Mouse (Mus musculus): Measurements from ENCODE around the gene Marco. TPM values are rescaled to one million over a fixed set of nuclear protein-coding genes. Genes with fewer than 3 reads are reported as not detected.

The Marco gene
- not detected in 2 replicates for polyA plus RNA-seq (2012; rRNA removed)

DNA sequence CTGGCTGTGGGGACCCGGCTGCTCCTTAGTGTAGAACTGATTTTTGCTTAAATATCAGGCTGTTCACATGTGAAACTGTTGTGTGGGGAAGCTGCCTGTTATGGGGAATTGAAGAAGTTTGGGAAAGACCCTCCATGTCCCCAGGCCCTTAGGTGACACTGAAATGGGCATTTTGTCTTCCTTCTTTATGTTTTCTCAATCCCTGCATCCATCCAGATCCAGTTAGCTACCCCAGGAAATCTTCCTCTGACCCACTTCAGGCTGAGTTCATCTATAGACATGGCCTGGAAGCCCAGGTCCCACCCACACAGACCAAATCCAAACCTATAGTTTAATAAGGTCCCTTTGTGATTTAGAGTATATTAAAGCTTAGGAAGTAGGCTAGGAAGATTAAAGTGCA lies at the start of gene Marco:
Gene Marco, minus strand, starts transcription at position 101 of the 400 bp plus-strand sequence.
- Histone ChIP-seq H3K4me1 (ENCODE audit: control insufficient read depth, insufficient read depth, low read length) (no peaks in the 10 kb centered on the region), H3K27ac (ENCODE audit: insufficient read depth, low read length) (no peak within 1 kb of the TSS), H3K4me3 (ENCODE audit: insufficient read depth, low read length) (no peak within 1 kb of the TSS)
- TF ChIP-seq POLR2A (IDR thresholded peaks at IDR 0.05; ENCODE audit: extremely low read depth, insufficient read depth, low read length) = no peak
- no peak for TF ChIP-seq CTCF (IDR thresholded peaks at IDR 0.05; ENCODE audit: extremely low read depth, insufficient read depth, low read length)

DNA sequence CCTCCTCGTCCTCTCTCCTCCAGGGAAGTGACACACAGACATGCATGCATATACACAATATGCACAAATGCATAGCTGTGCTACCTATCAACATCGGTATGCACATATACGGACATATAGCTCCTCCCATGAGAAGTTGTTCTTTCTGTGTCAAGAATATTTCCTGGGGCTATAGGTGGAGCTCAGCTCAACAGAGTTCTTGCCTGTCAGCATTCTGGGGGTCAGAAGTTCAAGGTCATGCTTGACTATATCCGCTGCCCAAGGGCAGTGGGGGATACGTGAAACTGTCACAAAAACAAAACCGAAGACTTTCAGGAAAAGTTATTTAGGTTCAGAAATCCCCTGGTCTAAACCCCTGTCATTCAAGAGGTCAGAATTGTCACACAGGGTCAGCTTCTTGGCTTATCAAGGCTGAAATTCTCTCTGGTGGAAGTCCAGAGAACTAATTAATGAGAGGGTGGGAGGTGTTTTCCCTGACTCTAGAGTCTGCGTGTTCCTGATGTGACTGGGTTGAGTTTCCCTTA lies 34.7 kb upstream of the Marco start:
- Histone ChIP-seq H3K4me1 (ENCODE audit: control insufficient read depth, insufficient read depth, low read length) (no peaks in the 10 kb centered on the region), H3K27ac (ENCODE audit: insufficient read depth, low read length) (no peak overlapping the region), H3K4me3 (ENCODE audit: insufficient read depth, low read length) (no peak overlapping the region)
- TF ChIP-seq POLR2A (IDR thresholded peaks at IDR 0.05; ENCODE audit: extremely low read depth, insufficient read depth, low read length) (no peak), CTCF (IDR thresholded peaks at IDR 0.05; ENCODE audit: extremely low read depth, insufficient read depth, low read length) (no peak)

DNA sequence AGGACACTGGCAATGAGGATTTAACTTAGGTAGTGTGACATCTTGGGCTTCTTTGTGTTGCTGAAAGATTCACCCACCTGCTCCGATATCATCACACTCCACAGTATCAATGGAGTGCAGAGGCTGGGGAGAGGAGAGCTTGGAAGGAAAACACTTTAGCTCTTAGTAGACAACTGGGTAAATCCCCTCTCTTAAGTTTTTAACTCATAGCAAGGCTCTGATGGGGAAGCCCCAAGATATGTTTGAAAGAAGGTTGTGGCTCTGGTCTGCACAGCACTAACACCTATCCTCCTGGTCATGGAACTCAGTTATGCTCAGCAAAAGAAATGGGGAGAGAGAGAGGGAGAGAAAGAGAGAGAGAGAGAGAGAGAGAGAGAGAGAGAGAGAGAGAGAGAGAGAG lies 32.2 kb upstream of the Marco start:
- no peaks in the 10 kb centered on the region for H3K4me1 ChIP-seq (ENCODE audit: control insufficient read depth, insufficient read depth, low read length)
- no peak for TF ChIP-seq CTCF (IDR thresholded peaks at IDR 0.05; ENCODE audit: extremely low read depth, insufficient read depth, low read length)
- TF ChIP-seq POLR2A (IDR thresholded peaks at IDR 0.05; ENCODE audit: extremely low read depth, insufficient read depth, low read length) = no peak
- no peak overlapping the region for H3K27ac ChIP-seq (ENCODE audit: insufficient read depth, low read length)
- H3K4me3 ChIP-seq (ENCODE audit: insufficient read depth, low read length) = no peak overlapping the region

DNA sequence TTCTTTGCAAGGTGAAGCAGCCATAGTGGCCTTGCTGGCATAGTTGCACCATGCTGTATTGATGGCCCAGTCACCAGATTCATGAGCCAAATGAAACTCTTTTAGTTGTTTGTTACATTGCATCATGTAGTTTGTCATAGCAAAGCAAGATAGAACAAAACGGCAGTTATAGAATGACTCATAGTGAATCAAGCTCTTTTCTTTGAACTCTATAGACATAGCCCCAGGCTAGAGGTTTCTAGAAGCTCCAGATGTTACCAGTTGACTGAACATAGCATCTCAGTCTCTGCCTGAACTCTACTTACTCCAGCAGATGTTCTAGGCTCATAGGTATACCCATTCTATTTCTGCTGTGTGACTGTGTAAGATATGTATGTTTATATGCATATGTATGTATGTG lies 31.1 kb upstream of the Marco start:
- TF ChIP-seq CTCF (IDR thresholded peaks at IDR 0.05; ENCODE audit: extremely low read depth, insufficient read depth, low read length) = no peak
- no peak for TF ChIP-seq POLR2A (IDR thresholded peaks at IDR 0.05; ENCODE audit: extremely low read depth, insufficient read depth, low read length)
- no peak overlapping the region for H3K4me3 ChIP-seq (ENCODE audit: insufficient read depth, low read length)
- H3K27ac ChIP-seq (ENCODE audit: insufficient read depth, low read length) = no peak overlapping the region
- H3K4me1 ChIP-seq (ENCODE audit: control insufficient read depth, insufficient read depth, low read length) = no peaks in the 10 kb centered on the region

DNA sequence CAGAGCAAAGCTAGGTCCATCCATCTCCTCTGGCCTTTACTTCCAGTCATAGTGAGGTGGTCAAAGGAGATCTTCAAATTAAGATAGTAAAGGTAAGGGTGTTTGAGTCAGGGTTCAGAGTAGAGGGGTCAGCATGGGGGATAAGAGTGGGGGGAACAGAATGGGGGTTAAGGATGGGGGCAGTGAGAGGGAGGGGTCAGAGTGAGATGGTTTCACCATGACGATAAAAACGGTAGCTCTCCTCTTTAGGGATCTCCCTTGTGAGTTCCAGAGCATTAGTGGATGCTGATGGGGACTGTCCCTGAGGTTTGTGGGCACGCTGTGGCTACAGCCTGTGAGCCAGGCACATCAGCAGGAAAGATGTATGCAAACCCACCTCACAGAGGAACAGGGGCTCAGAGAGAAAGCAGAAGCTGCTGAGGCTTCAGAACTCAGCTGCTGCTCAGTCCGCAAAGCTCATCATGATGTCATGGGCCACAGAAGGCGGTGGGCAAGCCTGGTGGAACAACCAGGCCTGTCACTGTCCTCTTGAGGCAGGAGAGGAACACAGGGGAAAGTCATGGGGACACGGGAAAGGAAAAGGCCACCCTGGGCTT lies 27.6 kb upstream of the Marco start:
- Histone ChIP-seq H3K27ac (ENCODE audit: insufficient read depth, low read length) (no peak overlapping the region), H3K4me1 (ENCODE audit: control insufficient read depth, insufficient read depth, low read length) (no peaks in the 10 kb centered on the region), H3K4me3 (ENCODE audit: insufficient read depth, low read length) (no peak overlapping the region)
- TF ChIP-seq CTCF (IDR thresholded peaks at IDR 0.05; ENCODE audit: extremely low read depth, insufficient read depth, low read length) = no peak
- no peak for TF ChIP-seq POLR2A (IDR thresholded peaks at IDR 0.05; ENCODE audit: extremely low read depth, insufficient read depth, low read length)

DNA sequence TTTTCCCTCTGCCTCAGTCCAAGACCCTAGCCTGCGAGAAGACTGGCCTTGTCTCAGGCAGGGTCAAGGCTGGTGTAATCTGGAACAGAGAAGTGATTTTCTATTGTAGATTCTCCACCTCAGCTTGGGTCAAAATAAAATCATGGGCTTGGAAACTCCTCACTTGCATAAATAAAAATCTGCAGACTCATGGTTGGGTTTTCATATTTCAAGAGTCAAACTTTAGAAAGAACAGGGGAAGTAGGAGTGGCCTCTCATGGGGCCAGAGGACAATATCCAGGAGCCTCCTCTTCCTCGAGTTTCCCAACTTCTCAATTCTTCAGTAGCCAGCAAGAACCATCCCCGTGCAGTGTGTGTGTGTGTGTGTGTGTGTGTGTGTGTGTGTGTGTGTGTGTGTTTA lies 26.9 kb upstream of the Marco start:
- Histone ChIP-seq H3K4me1 (ENCODE audit: control insufficient read depth, insufficient read depth, low read length) (no peaks in the 10 kb centered on the region), H3K27ac (ENCODE audit: insufficient read depth, low read length) (no peak overlapping the region), H3K4me3 (ENCODE audit: insufficient read depth, low read length) (no peak overlapping the region)
- TF ChIP-seq POLR2A (IDR thresholded peaks at IDR 0.05; ENCODE audit: extremely low read depth, insufficient read depth, low read length) (no peak), CTCF (IDR thresholded peaks at IDR 0.05; ENCODE audit: extremely low read depth, insufficient read depth, low read length) (no peak)

DNA sequence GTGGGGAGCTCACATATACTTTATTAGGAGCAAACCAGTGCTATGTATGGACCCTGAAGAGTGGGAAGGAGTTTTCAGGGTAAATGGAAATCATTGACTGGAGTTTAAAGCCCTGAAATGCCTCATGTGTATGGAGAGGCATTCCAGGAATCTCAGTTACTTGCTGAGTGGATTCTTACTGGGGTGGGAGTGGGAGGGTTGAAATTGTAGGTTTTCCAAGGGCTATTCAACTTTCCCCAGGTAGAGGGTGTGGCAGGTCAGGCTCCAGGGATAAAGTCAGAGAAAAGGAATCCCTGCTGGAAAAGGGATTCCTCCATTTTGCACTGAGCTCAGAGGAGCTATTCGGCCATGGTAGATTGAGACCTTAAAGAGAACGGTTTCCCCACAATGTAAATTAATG lies 25.1 kb upstream of the Marco start:
- TF ChIP-seq POLR2A (IDR thresholded peaks at IDR 0.05; ENCODE audit: extremely low read depth, insufficient read depth, low read length) = no peak
- TF ChIP-seq CTCF (IDR thresholded peaks at IDR 0.05; ENCODE audit: extremely low read depth, insufficient read depth, low read length) = no peak
- H3K27ac ChIP-seq (ENCODE audit: insufficient read depth, low read length) = no peak overlapping the region

DNA sequence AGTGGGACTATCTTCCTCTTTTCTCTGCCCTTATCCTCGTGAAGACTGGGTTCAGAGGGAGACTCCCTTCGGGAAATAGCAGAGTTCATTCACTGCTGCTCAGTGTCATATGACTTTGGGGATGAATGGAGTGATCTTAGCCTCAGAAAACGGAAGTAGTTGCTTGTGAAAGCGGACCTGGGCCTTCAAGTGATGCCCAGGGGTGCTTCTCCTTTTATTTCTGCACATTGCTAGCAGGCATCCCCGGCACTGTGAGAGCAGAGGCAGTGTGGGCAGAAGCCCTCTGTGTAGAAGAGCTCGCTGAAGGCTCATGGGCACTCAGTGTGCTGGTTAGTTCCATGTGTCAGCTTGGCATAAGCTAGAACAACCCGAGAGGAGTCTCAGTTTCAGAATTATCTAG lies 12.8 kb upstream of the Marco start:
- Histone ChIP-seq H3K27ac (ENCODE audit: insufficient read depth, low read length) (no peak overlapping the region), H3K4me1 (ENCODE audit: control insufficient read depth, insufficient read depth, low read length) (no peaks in the 10 kb centered on the region), H3K4me3 (ENCODE audit: insufficient read depth, low read length) (no peak overlapping the region)
- TF ChIP-seq CTCF (IDR thresholded peaks at IDR 0.05; ENCODE audit: extremely low read depth, insufficient read depth, low read length) (no peak), POLR2A (IDR thresholded peaks at IDR 0.05; ENCODE audit: extremely low read depth, insufficient read depth, low read length) (no peak)

More for the DNA sequence above, 25.1 kb upstream of the Marco start:
- H3K4me3 ChIP-seq (ENCODE audit: insufficient read depth, low read length) = no peak overlapping the region
- no peaks in the 10 kb centered on the region for H3K4me1 ChIP-seq (ENCODE audit: control insufficient read depth, insufficient read depth, low read length)

DNA sequence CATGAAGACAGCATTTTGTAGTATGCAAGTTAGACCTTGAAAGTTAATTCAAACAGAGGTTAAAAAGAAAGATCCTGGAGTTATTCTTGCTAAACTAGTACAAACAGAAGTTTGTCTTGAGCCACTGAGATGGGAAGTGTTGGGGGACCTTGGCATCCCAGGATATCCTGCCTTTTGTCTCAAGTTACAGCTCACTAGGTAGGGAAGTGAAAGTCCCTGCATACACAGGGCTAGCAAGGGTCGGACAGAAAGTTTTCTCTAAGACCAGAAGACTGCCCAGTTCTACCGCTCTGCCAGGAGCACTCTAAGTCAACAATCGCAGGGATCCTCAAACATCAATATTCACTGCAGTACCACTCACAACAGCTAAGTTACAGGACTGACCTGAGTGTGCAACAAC lies 5.5 kb upstream of the Marco start:
- Histone ChIP-seq H3K27ac (ENCODE audit: insufficient read depth, low read length) (no peak overlapping the region), H3K4me1 (ENCODE audit: control insufficient read depth, insufficient read depth, low read length) (no peaks in the 10 kb centered on the region), H3K4me3 (ENCODE audit: insufficient read depth, low read length) (no peak overlapping the region)
- TF ChIP-seq CTCF (IDR thresholded peaks at IDR 0.05; ENCODE audit: extremely low read depth, insufficient read depth, low read length) (no peak), POLR2A (IDR thresholded peaks at IDR 0.05; ENCODE audit: extremely low read depth, insufficient read depth, low read length) (no peak)

DNA sequence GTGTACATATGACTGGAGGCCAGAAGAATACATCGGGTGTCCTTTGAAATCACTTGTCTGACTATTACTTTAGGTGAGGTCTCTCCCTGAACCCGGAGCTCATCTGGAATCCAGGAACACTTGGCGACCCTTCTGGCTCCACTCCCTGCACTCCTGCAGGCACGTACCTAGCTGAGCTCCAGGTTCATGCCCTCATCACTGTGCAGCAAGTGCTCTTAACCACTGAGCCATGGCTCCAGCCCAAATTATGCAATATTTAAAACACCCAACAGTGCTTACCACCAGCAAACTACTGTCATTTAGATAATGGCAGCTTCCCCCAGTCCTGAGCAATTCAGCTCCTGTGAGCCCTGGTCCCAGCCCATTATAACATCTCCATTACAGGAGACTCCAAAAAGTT lies 4.2 kb upstream of the Marco start:
- Histone ChIP-seq H3K27ac (ENCODE audit: insufficient read depth, low read length) (no peak overlapping the region), H3K4me1 (ENCODE audit: control insufficient read depth, insufficient read depth, low read length) (no peaks in the 10 kb centered on the region), H3K4me3 (ENCODE audit: insufficient read depth, low read length) (no peak overlapping the region)
- TF ChIP-seq POLR2A (IDR thresholded peaks at IDR 0.05; ENCODE audit: extremely low read depth, insufficient read depth, low read length) (no peak), CTCF (IDR thresholded peaks at IDR 0.05; ENCODE audit: extremely low read depth, insufficient read depth, low read length) (no peak)
